Mouse (Mus musculus): ENCODE data around the gene Col5a3. TPM values are rescaled to one million over a fixed set of nuclear protein-coding genes. Genes with fewer than 3 reads are reported as not detected.

Col5a3 gene
- total RNA-seq, 1 experiment from 2014 or later: not detected

GRCm38 (mm10) chr9:20726859-20727600 is 87.8 kb downstream of the Col5a3 start:
- ATAC-seq (replicated peaks; ENCODE audit: insufficient number of reproducible peaks, low FRiP score, low TSS enrichment, poor library complexity, severe bottlenecking): no peak

- no peak for ATAC-seq (replicated peaks; ENCODE audit: insufficient number of reproducible peaks, low FRiP score, low TSS enrichment, poor library complexity, severe bottlenecking)
Observed at GRCm38 (mm10) chr9:20726134-20726858, 88.6 kb downstream of the Col5a3 start.

GRCm38 (mm10) chr9:20721582-20721981 is 93.3 kb downstream of the Col5a3 start:
- ATAC-seq (replicated peaks; ENCODE audit: insufficient number of reproducible peaks, low FRiP score, low TSS enrichment, poor library complexity, severe bottlenecking): no peak

Other genes with a start within 250 kb of the Col5a3 start
- gene Zfp846, start 233.8 kb downstream of the Col5a3 start, total RNA-seq (2017): 5.1 to 8.3 TPM (median 7.2 TPM) in 3 replicates
- 124 to 185 TPM (median 175 TPM) in 3 replicates for gene Ubl5, start 172.2 kb downstream of the Col5a3 start, total RNA-seq (2017)
- 12.6 to 30.1 TPM (median 19.3 TPM) in 3 replicates for gene Fbxl12, start 170.3 kb downstream of the Col5a3 start, total RNA-seq (2017)
- 7.1 to 11.7 TPM (median 8.4 TPM) in 3 replicates for gene Pin1, start 163.0 kb downstream of the Col5a3 start, total RNA-seq (2017)
- not detected in 3 replicates for gene Olfm2, start 68.7 kb downstream of the Col5a3 start, total RNA-seq (2017)
- not detected in 3 replicates for gene Rdh8, start 3.4 kb upstream of the Col5a3 start, total RNA-seq (2017)
- 5.2 to 12.0 TPM (median 11.8 TPM) in 3 replicates for gene A230050P20Rik, start 53.6 kb upstream of the Col5a3 start, total RNA-seq (2017)
- 0.49 to 0.57 TPM in 2 of 3 replicates, not detected in the other for gene Angptl6, start 64.7 kb upstream of the Col5a3 start, total RNA-seq (2017)
- gene Ppan, start 73.1 kb upstream of the Col5a3 start, total RNA-seq (2017): 24.4 to 44.1 TPM (median 26.9 TPM) in 3 replicates
- 87.5 to 120 TPM (median 97.3 TPM) in 3 replicates for gene Eif3g, start 83.6 kb upstream of the Col5a3 start, total RNA-seq (2017)
- 44.6 to 108 TPM (median 56.9 TPM) in 3 replicates for gene Dnmt1, start 144.8 kb upstream of the Col5a3 start, total RNA-seq (2017)
- 1.6 to 4.4 TPM (median 3.5 TPM) in 3 replicates for gene S1pr2, start 161.7 kb upstream of the Col5a3 start, total RNA-seq (2017)
- 21.9 to 41.1 TPM (median 25.6 TPM) in 3 replicates for gene Mrpl4, start 187.7 kb upstream of the Col5a3 start, total RNA-seq (2017)
- 55.1 to 94.2 TPM (median 67.6 TPM) in 3 replicates for gene Icam1, start 200.9 kb upstream of the Col5a3 start, total RNA-seq (2017)
- 1.6 to 3.0 TPM in 2 of 3 replicates, not detected in the other for gene Icam4, start 214.3 kb upstream of the Col5a3 start, total RNA-seq (2017)
- gene Icam5, start 217.0 kb upstream of the Col5a3 start, total RNA-seq (2017): not detected in 3 replicates